Comparison of ENCODE assay signal across 8 mouse cellular contexts in the genomic region with DNA sequence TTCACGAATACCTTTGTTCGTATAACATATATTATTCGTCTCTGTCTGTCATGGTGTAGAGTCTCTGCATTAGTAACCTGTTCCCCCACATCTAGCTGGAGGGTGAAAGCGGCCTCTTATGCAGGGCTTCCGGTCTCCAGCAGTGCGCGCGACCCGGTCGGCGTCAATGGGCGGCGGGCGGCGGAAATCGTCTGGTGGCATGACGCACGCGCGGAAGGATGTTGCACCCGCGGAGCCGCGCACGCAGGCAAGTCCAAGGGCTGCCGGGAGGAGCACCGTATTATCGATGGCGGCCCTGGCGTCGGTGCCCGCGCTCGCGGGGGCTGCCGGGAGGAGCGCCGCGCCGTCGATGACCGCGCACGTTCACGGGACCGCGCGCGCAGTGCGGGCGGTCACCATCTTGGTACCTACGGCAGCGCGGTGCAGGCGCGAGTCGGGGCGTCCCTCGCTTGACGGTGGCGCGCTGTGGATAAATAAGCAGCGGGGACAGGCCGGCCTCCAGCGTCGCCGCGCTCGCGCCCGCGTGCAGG. TPM values are rescaled to one million over a fixed set of nuclear protein-coding genes. Genes with fewer than 3 reads are reported as not detected.
DNase-seq lines count a peak whose midpoint lies in the region; ATAC-seq lines count a peak whose summit lies in the region.

A gene (plus strand): TSS at position 395 of the 530 bp plus-strand sequence.

- no peaks in the 10 kb centered on the region for H3K9me3 ChIP-seq in heart, embryonic 10.5 days
- no peaks in the 10 kb centered on the region for H3K9me3 ChIP-seq in kidney, embryonic 15.5 days (replicated peaks)

- WGBS in heart, embryonic 10.5 days, result under 1% methylated on average over 72 of the region's 72 CpGs
- under 1% methylated on average over 54 of the region's 72 CpGs for WGBS in kidney, embryonic 15.5 days

- DNase-seq in B cell, adult 2 months, result peak; percentile 98
- peak; percentile 100 for DNase-seq in brain, adult 2 months (ENCODE audit: low read depth, low spot score)
- DNase-seq in heart, embryonic 10.5 days (ENCODE audit: low spot score), result peak; percentile 99
- peak; percentile 97 for DNase-seq in liver
- DNase-seq in spleen, postnatal 4 days (ENCODE audit: low spot score in 2 of 2), result peak; percentile 97 to 98

- peak; percentile 95 for ATAC-seq in erythroblast, adult 5-6 weeks (replicated peaks; ENCODE audit: low FRiP score, poor library complexity, severe bottlenecking)
- peak; percentile 98 for ATAC-seq in kidney, embryonic 15.5 days (replicated peaks; ENCODE audit: low FRiP score)
- ATAC-seq in monocyte, adult 5-6 weeks (replicated peaks; ENCODE audit: insufficient number of reproducible peaks, low FRiP score, low TSS enrichment, poor library complexity, severe bottlenecking), result peak; percentile 90

- peak within 1 kb of the TSS; percentile 95 for H3K27ac ChIP-seq in heart, embryonic 10.5 days
- H3K27ac ChIP-seq in kidney, embryonic 15.5 days, result peak within 1 kb of the TSS; percentile 95

- peaks cover 16% of the 10 kb centered on the region for H3K36me3 ChIP-seq in heart, embryonic 10.5 days
- H3K36me3 ChIP-seq in kidney, embryonic 15.5 days, result peaks cover 13% of the 10 kb centered on the region; the same call in 1 of the 2 replicates

- no peaks in the 10 kb centered on the region; the same call in 1 of the 2 replicates for H3K27me3 ChIP-seq in heart, embryonic 10.5 days (ENCODE audit: insufficient read depth, poor library complexity, severe bottlenecking)
- H3K27me3 ChIP-seq in kidney, embryonic 15.5 days, result 0 out of 2 replicates have a peak, but pooled peaks cover 3% of the 10 kb centered on the region

- H3K9ac ChIP-seq in kidney, embryonic 15.5 days, result peak within 1 kb of the TSS; percentile 69

- H3K4me2 ChIP-seq in kidney, embryonic 15.5 days, result peak within 1 kb of the TSS; percentile 92

- H3K4me1 ChIP-seq in heart, embryonic 10.5 days, result peaks cover 7% of the 10 kb centered on the region; the same call in 1 of the 2 replicates
- peaks cover 13% of the 10 kb centered on the region for H3K4me1 ChIP-seq in kidney, embryonic 15.5 days

- H3K4me3 ChIP-seq in heart, embryonic 10.5 days, result peak within 1 kb of the TSS; percentile 75
- peak within 1 kb of the TSS; percentile 83 for H3K4me3 ChIP-seq in kidney, embryonic 15.5 days (replicated peaks)

RNA-seq across cellular contexts. Expression of the gene that starts here (rescaled TPM):
- 11.3 and 15.6 TPM in 2 replicates for total RNA-seq in erythroblast, adult 5-6 weeks (2015; ENCODE audit: low replicate concordance)
- 12.9 and 16.2 TPM in 2 replicates for total RNA-seq in erythroblast, adult 5-6 weeks (2017; ENCODE audit: low replicate concordance)
- 22.8 and 29.0 TPM in 2 replicates for polyA plus RNA-seq in heart, embryonic 10.5 days (2016; fragmentation: Nextera tagmentation; extraction: Ambion mirVana)
- 28.5 TPM in 2 replicates for polyA plus RNA-seq in kidney, embryonic 15.5 days (2015; fragmentation: Nextera tagmentation; extraction: Ambion mirVana)
- total RNA-seq in monocyte, adult 5-6 weeks (2017), result 22.9 to 35.4 TPM (median 28.7 TPM) in 3 replicates

Comparison
In these comparisons a context has a peak if more than half of its experiments do, and no peak if none do; other contexts are left out.
1. Peak in every context shown above with its lines: DNase-seq, ATAC-seq, H3K4me3 ChIP-seq and H3K27ac ChIP-seq.